Mouse (Mus musculus) liver, adult (tissue): ENCODE results near the gene Thsd4.

Experiments used
- GATA4 ChIP-seq: IDR thresholded peaks from 2 replicates; pipeline ENCODE4 v1.6.1; 2014; ENCODE audit warnings: mild to moderate bottlenecking, low read length; ENCODE audit not compliant: insufficient replicate concordance

The Thsd4 gene

DNA sequence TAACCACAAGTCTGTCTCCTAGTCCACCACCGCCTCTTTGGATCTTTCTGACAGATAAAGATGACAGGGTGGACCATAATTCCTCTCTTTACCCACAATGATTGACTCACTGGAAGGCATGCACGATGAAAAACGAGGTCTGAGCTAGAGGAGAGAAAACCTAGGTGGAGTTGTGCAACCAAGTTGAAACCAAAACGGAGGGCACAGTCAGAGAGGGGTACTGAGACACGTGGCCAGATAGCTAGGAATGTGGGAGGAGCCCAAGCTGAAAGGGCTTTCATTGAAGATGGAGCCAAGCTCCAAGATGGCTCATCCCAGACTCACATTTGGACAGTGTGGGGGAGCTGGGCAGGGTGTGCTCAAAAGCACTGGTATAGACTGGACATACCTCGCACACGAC, 296.4 kb downstream of the Thsd4 start:
- TF ChIP-seq GATA4 = no peak

DNA sequence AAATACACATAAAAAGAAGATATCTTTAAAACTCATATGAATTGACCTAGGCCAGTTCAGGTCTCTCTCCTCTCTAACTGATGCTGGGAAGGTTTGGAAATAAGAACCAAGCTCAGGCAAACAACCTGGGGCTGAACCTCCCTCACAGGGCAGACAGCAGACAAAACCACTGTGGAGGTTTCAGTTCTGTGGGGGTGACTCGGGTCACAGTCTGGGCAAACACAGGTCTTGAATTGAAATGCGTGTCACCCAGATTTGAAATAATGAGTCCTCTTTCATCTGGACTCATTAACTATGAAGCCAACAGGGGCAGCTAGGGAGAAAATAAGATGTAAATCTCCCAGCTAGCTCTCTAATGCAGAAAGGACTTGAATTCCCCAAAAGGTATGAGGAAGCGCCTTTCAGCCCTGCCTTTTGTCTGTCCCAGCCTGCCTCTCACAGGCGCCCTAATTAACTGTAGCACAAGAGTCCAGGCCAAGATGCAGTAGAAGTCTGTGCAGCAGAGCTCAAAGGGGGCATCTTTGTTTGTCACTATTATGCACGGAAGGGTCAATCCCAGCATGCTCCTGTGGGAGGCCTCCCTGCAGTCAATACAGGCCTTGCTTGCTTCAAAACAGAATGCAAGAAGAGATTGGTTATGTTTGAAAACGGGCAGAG, 297.7 kb downstream of the Thsd4 start:
- no peak for TF ChIP-seq GATA4

DNA sequence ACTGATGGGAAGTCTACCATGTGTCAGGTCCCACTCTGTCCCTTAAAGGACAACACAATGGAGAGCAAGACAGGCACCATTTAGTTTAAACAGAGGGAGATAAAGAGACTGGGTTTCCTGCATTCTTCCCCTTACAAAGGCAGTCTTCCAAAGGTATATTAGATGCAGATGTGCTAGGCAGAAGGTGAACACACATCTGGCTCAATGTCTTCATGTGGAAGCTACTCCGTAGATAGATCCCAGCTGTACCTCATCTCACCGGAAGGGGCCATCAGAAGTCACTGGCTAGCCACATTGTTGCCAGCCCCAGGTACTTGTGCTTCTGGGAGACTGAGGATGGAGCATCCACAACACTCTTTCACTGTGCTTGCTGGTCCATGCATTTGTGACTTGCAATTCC, 301.4 kb downstream of the Thsd4 start:
- TF ChIP-seq GATA4 = no peak

DNA sequence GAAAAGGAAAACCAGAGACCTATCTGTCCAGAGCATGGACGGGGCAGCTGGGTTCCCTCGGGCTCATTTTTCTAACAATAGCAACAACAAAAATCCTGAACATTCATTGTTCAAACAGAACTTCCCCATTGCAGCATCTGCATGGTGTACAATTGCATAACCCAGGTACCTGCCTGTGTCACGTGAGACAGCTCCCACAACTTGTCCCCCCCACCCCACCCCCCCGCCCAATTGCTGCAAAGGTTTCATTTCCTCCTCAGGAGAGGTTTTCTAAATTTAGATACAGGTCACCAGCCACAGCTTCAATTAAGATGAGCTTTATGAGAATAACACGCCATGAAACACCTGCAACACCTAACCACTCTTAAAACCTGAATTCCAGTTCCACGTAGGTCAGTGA, 303.4 kb downstream of the Thsd4 start:
- no peak for TF ChIP-seq GATA4

DNA sequence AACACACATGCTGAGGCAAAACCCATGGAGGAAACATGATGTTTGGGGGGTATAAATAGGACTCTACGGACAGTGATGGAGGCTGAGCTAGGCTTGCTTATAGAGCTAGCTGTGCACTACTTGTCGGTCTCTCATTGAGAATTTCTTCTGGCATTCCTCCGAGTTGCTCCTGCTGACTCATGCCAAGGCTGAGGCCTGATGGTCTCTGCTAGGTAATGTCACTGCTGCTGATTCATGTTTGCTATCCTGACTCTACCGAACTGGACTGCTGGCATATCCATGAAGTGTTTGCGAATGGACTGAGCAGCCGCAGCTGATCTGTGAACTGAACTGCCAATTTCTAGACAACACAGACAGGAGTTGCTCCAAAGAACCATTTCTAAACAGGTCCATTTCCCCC, 305.8 kb downstream of the Thsd4 start:
- no peak for TF ChIP-seq GATA4

DNA sequence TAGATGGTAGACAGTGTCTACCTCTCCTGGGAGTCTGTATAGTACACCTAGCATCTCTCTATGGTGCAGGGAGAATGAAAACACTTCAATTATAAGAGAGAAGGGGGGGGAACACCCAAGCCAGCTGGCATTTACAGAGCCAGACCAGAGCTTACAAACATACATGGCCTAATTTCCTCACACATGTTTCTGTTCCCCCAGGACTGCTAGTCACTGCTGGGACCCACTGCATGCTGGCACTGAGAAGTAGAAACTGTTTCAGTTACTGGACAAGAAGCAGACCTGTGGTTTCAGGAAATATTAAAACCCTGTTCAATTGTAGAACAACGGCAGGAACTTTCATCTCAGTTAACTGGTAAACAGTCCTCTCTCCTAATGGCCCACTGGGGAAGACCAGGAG, 308.7 kb downstream of the Thsd4 start:
- no peak for TF ChIP-seq GATA4

DNA sequence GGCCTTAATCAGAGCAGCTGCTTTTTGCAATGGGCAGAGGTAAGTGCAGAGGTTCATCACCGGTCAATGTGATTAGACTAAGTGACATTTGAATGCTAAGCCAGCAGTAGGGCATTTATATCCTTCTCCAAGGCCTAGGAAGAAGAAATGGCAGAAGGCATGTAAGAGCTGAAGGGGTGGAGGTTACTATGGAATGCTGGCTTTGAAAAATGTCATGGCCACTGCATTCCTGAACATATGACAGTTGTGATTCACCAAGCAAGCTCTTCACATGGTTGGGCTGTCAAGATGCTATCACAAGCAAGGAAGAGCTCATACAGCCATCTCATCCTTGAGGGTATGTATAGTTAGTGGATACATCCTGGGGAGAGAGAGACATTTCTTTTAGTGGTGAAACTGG, 313.0 kb downstream of the Thsd4 start:
- TF ChIP-seq GATA4 = no peak

DNA sequence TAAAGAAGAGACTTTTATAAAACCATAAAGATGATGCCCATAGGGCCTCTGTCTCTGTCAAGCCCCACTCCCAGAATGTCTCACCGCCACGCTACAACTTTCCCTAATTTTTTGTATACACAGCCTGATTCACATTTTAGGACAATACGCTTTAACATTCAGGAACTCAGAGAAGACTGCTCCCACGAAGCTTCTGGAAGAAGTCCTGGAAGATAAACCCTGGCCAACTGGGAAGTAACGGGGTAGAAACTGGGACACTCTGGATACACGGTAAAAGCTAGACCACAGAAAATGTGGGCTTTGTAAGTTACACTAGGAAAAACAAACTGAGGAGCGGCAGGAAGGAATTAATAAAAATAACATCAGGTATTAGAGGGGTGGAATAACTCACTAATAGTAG, 318.7 kb downstream of the Thsd4 start:
- no peak for TF ChIP-seq GATA4

DNA sequence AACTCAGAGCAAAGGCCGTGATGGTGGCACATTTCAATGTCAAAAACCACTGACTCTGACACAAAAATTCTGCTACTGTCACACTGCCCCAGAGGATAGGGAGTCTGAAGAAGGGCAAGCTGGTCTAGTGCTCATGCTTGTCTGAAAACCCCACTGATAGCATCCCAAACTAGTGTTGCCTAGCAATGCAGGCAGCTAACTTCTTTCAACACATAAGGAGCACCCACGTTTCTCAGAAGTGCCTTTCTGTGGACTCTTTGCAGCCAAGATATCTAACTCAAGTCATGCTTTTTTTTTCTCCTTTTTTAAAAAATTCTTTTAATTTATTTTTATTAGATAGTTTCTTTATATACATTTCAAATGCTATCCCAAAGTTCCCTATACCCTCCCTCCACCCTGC, 321.4 kb downstream of the Thsd4 start:
- TF ChIP-seq GATA4 = no peak

DNA sequence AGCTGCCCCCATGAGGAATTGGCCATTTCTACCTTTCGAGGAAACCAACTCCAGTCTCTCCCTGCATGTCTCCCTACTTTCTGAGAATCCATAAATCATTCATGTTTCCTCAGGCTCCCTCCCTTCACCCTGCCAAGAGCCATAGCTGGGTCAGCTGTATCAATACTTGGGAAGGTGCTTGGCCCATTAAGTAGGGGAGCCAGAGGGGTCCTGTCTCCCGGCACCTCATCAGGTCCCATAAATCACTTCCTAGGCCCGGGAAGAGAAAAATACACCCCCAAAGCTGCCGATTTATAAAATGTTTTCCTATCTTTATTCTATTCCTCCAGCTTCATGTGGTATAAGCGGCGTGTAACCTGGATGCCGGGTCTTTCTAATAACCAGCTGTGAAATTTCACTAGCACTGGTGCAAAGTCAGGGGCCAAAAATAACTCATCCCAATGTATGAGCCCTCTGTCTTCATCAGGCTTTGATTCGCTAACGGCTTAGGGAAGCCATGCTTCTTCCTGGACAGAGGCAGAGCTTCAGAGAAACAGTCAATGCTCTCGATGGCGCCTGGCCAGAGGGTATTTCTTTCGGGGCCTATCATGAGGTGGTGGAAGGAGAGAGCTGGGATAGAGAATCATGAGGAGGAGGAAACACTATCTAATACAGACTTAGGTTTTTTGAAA, 323.2 kb downstream of the Thsd4 start:
- no peak for TF ChIP-seq GATA4

DNA sequence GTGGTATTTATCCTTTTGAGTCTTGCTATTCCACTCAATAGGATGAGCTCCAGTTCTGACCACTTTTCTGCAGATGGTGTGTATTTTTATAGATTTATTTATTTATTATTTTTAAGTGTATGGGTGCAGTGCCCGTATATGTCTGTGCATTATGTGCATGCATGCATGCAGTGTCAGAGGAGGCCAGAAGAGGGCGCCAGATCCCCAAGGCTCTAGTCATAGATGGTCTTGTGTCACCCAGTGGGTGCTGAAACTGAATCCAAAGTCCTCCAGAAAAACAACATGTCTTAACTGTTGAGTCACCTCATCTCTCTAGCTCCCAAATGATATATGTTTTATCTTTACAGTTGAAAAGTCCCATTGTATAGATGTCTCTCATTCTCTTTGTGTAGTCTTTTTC, 326.3 kb downstream of the Thsd4 start:
- TF ChIP-seq GATA4 = no peak

DNA sequence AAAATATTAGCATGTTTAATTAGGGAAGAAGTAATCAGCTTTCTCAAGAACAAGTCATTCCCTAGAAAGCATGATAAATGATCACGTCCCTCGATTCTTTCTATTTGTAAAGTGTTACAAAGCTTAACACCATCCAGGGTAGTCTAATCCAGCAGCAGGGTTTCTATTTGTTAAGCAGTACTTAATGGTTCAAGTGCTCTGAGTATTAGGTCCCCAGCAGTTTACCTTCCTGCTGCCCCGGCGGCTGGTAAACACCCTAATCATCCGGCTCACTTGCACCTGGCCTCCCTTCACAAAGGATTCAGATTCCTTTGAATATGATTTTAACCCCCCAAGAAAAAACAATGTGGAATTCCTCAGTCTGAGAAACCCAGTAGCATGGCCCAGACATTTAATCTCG, 326.9 kb downstream of the Thsd4 start:
- no peak for TF ChIP-seq GATA4

DNA sequence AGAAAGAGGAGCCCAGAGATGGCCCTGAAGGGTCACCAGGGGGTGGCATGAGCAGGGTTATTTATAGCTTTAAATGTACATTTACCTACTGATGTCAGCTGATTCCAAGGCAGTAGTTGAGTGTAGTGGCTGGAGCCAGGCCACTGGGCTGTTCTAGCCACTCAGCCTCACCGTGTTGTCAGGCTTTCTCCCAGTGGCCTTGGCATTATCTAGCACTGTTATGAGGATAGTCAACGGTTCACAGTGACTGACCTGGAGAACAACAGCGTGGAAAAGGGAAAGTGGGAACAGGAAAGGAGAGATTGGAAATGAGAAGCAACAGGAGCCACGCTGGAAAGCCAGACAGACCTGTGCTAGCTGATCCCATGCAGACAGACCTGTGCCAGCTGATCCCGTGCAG, 329.5 kb downstream of the Thsd4 start:
- TF ChIP-seq GATA4 = no peak

DNA sequence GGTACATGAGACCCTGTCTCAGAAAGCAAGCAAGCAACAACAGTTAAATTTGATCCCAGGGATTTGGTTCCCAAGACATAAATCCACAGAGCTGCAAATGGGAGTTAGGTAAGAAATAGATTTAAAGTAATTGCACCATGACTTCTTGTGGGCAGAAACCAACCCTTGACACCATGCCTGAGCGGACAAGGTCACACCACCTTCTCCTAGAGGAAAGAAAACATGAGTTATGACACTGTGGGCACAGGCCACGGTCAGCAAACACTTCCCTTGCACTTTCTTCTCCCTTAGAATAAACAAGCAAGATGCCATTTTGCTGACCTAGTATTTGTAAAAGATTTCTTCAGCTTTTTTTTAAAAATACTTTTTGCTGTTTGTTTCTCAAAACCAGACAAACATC, 334.4 kb downstream of the Thsd4 start:
- TF ChIP-seq GATA4 = no peak

DNA sequence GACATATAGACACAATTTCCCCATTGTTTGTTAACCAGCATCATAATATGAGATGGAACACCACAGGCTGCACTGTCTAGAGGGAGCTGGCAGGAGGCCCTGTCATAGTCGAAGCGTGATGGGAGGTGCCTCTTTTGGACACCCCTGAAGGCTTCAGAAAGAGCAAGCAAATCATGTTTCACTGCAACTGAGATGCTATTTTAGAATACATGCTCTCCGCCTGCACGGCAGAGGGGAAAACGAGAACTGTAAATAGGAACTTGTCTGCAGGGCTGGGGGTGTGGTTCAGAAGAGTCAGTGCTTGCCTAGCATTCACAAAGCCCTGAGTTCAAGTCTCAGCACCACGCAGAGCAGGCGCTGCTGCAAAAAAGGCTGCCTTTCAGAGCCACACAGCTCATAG, 334.9 kb downstream of the Thsd4 start:
- TF ChIP-seq GATA4 = no peak

DNA sequence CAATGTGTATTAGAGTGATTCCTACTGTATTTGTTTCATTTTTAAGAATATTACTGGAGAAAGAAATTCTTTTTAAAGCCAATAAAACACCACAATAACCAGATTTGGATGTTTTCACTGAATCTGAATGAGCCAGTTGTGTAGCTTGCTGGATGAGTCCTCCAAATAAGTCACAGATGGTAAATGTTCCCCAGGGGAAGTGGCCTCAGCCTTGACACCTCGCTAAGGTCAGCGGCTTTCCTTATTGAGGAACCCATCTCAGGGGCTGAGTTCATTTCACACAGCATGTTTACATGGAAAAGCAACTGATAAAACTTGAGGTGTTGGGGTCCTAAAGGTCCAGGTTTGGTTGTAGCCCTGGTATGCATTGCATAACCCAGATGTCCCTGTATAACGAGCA, 337.8 kb downstream of the Thsd4 start:
- no peak for TF ChIP-seq GATA4

DNA sequence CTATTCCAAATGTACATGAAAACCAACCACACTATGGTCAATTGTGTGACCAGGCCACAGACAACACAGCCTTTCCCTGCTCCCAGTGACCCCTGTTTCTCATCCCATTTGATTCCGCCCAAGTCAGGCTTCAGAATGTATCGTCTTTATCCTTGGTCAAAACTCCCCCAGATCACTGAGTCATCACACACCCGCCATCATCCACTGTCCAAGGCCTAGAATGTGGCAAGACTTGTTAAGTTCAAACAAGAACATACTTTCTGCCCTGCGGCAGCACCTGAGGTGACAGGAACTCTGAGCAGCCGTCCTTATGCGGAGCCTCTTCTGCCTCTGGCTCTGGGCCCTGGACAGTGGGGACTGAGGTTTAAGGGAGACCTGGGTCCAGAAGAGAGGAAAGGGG, 339.5 kb downstream of the Thsd4 start:
- no peak for TF ChIP-seq GATA4
